Mouse (Mus musculus) brown adipose tissue, adult 24 weeks (tissue): ENCODE data around the gene Fermt1. TPM values are rescaled to one million over a fixed set of nuclear protein-coding genes. Genes with fewer than 3 reads are reported as not detected.

Experiments
- H3K27ac ChIP-seq: fragments of 200-500 bp; replicated peaks from 2 replicates; pipeline ENCODE4 v1.5.1; 2012; ENCODE audit warnings: low read depth, mild to moderate bottlenecking, low read length
- H3K4me1 ChIP-seq: fragments of 200-500 bp; 2 replicates; pipeline ENCODE4 v1.6.1; 2012; ENCODE audit warnings: low read length, mixed read lengths; ENCODE audit not compliant: control insufficient read depth, insufficient read depth, insufficient read length
- H3K4me3 ChIP-seq: fragments of 200-500 bp; 2 replicates; pipeline ENCODE4 v1.5.1; 2012; ENCODE audit warnings: low read depth, mild to moderate bottlenecking, low read length, moderate library complexity; ENCODE audit not compliant: insufficient read depth
- polyA plus RNA-seq: library from polyadenylated mRNA; stranded (reverse); fragments of >200 nt; gene quantifications from 2 replicates; pipeline ENCODE4 v1.2.4, GENCODE M21; 2012; ENCODE audit not compliant: missing spikeins, insufficient read depth, insufficient read length

Fermt1 gene
- polyA plus RNA-seq, 1 experiment, result not detected

DNA sequence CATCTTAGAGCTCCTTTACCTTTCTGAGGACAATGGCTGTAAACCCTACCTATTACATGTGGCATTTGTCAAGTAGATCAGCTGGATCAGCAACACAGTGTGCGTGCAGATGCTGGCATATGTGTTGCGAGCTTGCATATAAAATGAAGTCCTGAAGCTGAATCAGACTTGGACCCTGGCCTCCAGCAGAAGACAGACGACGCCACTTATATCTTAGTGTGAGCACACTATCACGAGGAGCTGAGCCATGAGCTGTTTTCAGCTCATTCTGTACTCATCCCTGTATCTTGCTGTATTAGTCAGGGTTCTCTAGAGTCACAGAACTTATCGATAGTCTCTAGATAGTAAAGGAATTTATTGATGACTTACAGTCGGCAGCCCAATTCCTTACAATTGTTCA is 60.4 kb downstream of the Fermt1 start:
- Histone ChIP-seq H3K27ac (no peak overlapping the region), H3K4me3 (no peak overlapping the region), H3K4me1 (no peaks in the 10 kb centered on the region)

DNA sequence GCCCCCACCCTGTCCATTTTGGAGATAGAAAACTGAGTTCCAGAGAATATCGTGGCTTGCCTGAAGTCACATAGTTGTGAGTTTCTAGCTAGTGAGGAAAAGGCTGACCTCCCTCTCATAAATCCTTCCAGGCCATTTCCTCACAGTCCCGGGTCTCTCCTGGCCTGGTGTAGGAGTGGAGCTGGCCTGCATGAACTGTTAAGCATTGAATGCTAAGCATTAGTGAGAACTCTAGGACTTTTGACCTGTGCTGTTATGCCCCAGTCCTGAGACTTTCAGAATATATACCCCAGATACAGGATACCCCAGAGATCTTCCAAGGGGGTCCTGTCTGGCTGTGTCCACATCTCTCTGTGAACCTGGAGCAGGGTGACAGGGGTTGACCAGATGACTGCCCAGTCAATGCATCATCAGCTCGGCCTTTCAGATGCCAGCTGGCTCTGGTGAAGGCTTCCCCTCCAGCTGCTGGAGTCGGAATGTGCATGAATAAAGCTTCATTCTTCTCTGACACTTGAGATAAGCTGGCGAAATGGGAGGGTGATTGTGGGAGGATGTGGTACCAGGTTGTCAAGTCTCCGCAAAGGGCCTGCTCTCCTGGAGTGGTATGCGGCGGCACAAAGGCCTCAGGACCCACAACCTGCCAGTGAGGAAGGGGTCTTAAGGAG is 61.3 kb downstream of the Fermt1 start:
- no peak overlapping the region for H3K4me3 ChIP-seq
- H3K27ac ChIP-seq, result no peak overlapping the region
- H3K4me1 ChIP-seq, result no peaks in the 10 kb centered on the region

DNA sequence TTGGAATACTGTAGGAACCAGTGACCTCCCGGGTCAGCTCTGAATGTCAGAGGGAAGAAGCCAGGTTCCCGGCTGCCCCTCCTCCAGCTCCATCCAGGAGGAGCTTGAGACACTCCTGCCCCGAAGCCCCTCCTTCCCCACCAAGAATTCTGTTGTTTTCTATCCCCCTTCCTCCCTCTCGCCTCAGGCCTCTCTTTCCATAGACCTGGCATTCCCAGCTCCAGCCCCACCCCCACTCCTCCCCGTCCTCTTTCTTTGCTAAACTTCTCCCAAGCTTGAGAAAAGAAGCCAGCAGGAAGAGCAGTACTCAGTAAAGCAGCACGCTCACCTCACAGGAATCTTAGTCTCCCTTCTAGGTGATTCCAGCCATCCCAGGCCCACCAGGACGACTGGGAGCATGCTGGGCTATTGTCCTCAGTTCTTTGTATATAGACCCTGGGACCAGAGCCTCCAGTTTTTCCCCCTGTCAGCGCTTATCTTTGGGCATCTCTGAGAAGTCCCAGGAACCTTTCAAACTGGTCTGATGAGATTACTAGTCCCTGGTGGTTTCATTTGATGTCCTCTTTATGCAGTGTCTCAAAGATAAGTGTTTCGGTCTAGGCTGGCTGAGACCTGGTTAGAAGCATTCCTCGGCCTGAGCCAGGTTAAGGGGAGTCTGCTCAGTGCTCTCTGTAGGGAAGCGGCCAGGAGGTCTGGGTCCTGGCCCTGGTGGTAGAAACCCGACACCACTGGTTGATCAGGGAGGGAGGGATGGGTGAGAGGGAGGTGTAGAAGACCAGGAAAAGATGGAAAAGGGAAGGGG is 64.7 kb downstream of the Fermt1 start, which contains the start of gene Lrrn4:
Lrrn4 (minus strand) TSS at position 48 of the 802 bp plus-strand sequence.
- peak within 1 kb of the TSS; percentile 46 for H3K4me3 ChIP-seq
- no peak within 1 kb of the TSS for H3K27ac ChIP-seq
- H3K4me1 ChIP-seq, result peaks cover 13% of the 10 kb centered on the region

DNA sequence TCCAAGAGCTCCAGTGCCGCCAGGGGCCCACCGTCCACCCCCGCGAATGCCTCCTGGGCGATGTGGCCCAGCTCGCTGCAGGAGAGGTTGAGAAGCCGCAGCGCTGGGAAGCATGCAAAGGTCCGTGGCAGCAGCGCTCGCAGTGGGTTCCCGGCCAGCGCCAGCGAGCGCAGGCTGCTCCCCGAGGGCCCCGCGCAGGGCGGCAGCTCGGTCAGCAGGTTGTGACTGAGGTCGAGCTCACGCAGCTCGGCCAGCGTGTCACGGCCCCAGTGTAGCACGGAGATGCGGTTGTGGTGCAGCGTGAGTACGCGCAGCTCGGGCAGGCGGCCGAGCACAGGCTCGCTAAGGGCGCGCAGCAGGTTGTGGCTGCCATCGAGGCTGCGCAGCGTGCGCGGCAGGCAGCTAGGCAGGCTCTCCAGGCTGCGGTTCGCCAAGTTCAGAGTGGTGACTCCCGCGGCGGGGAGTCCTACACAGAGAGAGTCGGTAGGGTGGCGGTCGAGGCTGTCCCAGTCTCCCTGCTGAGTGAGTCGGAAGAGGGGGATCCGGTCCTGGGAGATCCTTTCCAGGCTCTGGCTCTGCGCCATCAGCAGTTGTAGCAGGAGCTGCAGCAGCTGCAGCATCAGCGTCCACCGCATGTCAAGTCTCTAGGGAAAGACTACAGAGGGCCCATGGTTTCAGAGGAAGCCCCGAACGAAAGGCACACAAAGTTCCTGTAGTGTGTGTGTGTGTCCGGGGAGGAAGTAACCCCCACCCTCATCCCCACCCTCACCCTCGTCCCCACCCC is 66.3 kb downstream of the Fermt1 start:
- peaks cover 13% of the 10 kb centered on the region for H3K4me1 ChIP-seq

DNA sequence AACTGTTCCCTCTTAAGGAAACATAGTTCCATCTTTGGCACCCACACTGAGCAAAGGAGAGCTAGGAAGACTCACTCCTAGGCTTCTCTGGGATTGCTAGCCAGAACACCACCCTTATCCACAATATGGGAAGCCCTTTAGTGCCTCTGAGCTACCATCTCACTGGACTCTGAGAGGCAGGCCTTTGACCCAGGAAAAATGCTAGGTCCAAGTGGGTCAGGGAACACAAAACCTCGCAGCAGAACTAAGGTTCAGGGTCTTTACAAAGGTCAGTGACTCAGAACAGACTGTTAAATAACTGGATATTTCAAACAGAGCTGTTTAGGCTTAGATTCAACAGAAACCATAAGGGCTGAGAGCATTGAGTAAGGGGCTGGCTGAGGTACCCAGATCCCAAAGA is 68.7 kb downstream of the Fermt1 start:
- H3K27ac ChIP-seq, result no peak overlapping the region
- peaks cover 13% of the 10 kb centered on the region for H3K4me1 ChIP-seq
- H3K4me3 ChIP-seq, result no peak overlapping the region

More for the DNA sequence above, 66.3 kb downstream of the Fermt1 start:
- peak overlapping the region; percentile 46 for H3K4me3 ChIP-seq
- H3K27ac ChIP-seq, result no peak overlapping the region

DNA sequence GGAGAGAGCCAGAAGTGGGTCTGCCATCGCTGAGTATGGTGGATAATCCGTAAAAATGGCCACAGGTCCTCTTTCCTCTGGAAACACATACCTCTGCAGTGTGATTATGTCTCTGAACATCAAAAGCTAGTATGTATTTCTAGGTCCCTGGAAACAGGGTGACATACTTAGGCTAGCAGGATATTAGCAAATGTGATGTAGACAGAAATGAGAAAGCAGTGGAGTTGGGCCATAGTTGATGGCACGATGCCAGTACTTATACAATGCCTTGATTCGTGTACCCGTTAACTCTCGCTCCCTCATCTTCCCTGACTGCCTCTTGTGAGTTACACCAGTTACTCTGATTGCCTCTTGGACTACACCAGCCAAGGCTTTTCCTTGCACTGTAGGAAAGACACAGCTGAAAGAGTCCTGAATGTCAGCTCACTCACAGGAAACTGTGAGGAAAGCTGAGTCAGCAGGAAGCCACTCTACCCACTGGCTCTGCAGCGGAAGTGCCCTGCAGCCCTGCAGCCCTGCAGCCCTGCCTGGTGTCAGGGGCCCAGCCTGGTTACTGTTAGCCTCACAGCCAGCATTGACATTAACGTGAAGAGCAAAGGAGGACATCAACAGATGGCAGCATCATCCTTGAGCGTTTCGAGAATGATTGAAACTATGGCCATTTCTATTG is 71.9 kb downstream of the Fermt1 start:
- Histone ChIP-seq H3K4me3 (no peak overlapping the region), H3K27ac (no peak overlapping the region), H3K4me1 (peaks cover 11% of the 10 kb centered on the region)

DNA sequence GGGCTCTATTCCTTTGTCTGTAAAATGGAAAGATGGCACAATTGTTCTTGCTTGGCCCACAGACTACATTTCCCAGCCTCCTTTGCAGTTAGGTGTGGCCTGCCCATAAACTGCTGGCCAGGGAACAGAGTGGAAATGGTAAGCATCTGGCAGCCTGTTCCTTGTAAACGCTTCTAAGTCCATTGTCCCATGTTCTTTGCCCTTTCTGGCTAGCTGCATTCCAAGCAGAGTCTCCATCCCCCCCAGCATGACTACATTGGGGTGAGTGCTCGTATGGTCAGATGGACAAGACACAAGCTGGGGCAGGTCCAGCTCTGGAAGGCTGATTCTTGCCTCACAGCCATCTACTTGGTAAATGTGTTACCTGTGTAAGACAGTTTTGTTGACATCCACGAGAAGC is 74.0 kb downstream of the Fermt1 start:
- Histone ChIP-seq H3K4me1 (peaks cover 2% of the 10 kb centered on the region; the same call in 1 of the 2 replicates), H3K27ac (no peak overlapping the region), H3K4me3 (no peak overlapping the region)

DNA sequence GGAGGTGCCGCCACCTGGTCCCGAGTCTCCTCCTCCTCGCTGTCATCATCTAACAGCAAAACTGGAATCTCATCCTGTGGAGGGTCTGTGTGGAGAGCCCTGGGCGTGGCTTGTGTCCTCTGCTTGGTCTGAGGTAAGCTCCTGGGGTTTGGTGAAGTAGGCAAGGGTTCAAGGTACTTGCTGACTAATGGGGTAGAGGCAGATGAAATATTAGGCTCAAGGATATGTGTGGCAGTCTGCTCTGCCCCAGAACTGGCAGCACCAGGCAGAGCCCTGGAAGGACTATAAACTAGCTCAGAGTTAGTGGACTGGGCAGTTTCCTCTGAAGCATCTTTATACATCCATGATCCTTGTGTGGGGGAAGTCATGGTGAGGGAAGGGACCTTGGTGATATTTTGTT is 75.4 kb downstream of the Fermt1 start:
- Histone ChIP-seq H3K4me1 (peaks cover 2% of the 10 kb centered on the region; the same call in 1 of the 2 replicates), H3K27ac (peak overlapping the region; percentile 67), H3K4me3 (no peak overlapping the region)

DNA sequence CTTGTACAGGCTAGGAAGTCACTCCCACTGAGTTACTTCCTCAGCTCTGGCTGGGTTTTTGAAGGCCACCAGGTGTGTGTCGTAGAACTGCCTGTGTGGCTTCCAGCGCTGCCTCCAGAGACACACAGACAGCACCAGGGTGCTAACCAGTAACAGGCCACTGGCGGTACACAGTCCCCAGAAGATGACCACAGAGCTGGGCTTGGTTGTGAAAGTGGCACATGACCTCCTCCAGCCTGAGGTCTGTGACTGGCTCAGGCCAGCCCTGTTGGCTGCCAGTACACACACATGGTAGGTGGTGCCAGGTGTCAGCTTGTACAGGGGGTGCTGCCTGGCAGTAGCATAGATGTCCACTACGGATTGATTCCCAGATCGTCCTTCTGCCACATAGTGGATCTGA is 76.0 kb downstream of the Fermt1 start:
- Histone ChIP-seq H3K4me1 (peaks cover 2% of the 10 kb centered on the region; the same call in 1 of the 2 replicates), H3K27ac (peak overlapping the region; percentile 67), H3K4me3 (no peak overlapping the region)

DNA sequence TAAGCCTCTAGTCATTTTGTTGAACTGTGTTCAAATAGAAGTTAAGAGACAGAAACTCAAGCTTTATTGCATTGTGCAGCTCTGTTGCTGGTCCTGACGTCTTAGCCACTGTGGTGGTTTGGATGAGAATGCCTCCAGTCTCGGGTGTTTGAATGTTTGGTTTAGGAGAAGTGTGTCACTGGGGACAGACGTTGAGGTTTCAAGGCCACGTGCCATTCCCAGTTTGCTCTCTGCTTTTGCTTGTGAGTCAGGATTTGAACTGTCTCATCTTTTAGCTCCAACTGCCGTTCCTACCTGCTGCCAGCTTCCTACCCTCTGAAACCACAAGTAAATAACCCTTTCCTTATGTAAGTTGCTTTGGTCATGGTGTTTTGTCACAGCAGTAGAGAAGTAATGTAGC is 78.2 kb downstream of the Fermt1 start:
- H3K27ac ChIP-seq, result no peak overlapping the region

DNA sequence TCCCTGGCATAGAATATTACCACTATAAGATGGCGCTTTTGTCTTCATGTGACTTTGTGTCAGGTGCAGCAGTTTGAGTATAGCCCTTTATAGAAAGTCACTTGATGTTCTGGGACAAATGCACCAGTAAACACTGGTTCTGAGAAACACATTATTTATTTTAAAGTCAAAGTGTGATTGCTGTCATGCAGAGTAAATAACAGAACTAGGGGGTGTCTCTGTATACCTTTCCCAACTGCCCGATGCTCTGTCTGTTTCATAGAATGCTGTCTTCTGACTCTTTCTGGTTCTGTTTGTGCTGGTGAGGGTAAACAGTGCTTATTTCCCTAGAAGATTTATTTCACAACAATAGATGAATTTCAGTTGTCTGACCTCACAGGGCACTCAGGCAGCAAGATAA is 82.4 kb downstream of the Fermt1 start:
- Histone ChIP-seq H3K27ac (no peak overlapping the region), H3K4me3 (no peak overlapping the region), H3K4me1 (no peaks in the 10 kb centered on the region)

More for the DNA sequence above, 78.2 kb downstream of the Fermt1 start:
- peaks cover 2% of the 10 kb centered on the region; the same call in 1 of the 2 replicates for H3K4me1 ChIP-seq
- H3K4me3 ChIP-seq, result no peak overlapping the region

DNA sequence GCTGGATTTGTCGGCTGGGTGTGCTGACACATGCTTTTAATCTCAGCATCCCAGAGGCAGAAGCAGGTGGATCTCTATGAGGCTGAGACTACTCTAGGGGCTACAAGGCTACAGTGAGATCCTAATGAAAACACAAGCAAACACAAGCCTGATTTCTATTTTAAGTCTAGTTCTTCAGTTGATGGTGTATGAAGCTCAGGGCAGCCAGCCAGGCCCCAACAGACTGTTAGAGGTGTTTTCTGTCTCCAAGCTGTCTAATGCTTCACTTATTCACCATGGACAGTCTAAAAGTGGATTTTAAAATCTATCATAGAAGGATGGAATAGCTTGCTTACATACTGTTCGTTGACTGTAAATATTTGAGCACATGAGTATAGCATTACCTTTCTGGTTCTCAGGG is 84.2 kb downstream of the Fermt1 start:
- Histone ChIP-seq H3K27ac (no peak overlapping the region), H3K4me3 (no peak overlapping the region), H3K4me1 (no peaks in the 10 kb centered on the region)

DNA sequence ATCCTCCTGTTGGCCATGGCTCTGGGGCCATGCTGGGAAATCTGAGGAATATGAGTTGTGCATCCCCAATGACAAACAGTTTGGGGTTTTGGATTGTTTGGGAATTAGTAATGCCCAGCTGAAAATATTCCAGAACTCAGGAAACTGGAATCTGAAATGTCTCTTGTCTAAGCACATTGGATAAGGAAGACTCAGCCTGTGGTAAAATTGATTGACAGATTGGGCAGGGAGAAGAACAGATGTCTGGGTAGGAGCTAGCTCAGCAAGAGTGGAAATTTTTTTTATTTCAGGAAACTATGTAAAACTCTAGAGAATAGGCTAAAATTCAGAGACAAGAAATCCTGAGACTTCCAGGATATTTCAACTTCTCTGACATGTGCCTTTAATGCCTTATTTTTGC is 85.3 kb downstream of the Fermt1 start:
- H3K4me1 ChIP-seq, result no peaks in the 10 kb centered on the region
- no peak overlapping the region for H3K27ac ChIP-seq
- no peak overlapping the region for H3K4me3 ChIP-seq

DNA sequence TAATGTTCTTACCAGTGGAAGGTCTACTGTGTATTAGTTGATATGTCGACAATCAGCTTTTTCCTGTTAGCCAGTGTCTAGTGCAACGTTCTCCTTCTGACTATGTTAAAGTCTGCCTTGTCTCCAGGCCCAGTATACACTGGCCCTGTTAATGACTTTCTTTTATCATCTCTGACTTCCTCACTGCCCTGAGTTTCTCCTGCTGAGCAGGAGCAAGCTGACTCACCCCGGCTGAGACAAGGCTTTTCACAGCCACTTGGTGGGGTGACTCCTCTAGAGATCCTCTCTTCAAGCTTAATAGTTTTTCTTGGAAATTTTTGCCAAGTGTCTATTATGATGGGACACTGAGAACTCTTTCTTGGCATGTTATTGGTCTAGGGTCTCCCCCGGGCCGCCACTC is 89.4 kb downstream of the Fermt1 start:
- H3K4me3 ChIP-seq, result no peak overlapping the region
- no peak overlapping the region for H3K27ac ChIP-seq
- H3K4me1 ChIP-seq, result peaks cover 2% of the 10 kb centered on the region; the same call in 1 of the 2 replicates
